Mouse (Mus musculus): ENCODE data around the gene Prdm16. TPM values are rescaled to one million over a fixed set of nuclear protein-coding genes. Genes with fewer than 3 reads are reported as not detected.

The Prdm16 gene
- polyA plus RNA-seq, 1 experiment: 0.50 TPM

GRCm38 (mm10) chr4:154639591-154640442, 3.1 kb upstream of the Prdm16 start:
- TF ChIP-seq POLR2A (IDR thresholded peaks at IDR 0.05; ENCODE audit: borderline replicate concordance, low read depth, low read length) (no peak), CTCF (IDR thresholded peaks at IDR 0.05; ENCODE audit: low read depth, low read length) (no peak)
- Histone ChIP-seq H3K4me1 (ENCODE audit: control insufficient read depth, insufficient read depth, low read length) (no peaks in the 10 kb centered on the region), H3K27ac (ENCODE audit: insufficient read depth, low read depth, low read length) (no peak overlapping the region), H3K4me3 (ENCODE audit: insufficient read depth, low read length) (no peak overlapping the region)

- Histone ChIP-seq H3K27ac (ENCODE audit: insufficient read depth, low read depth, low read length) (no peak overlapping the region), H3K4me1 (ENCODE audit: control insufficient read depth, insufficient read depth, low read length) (no peaks in the 10 kb centered on the region), H3K4me3 (ENCODE audit: insufficient read depth, low read length) (no peak overlapping the region)
- TF ChIP-seq POLR2A (IDR thresholded peaks at IDR 0.05; ENCODE audit: borderline replicate concordance, low read depth, low read length) (no peak), CTCF (IDR thresholded peaks at IDR 0.05; ENCODE audit: low read depth, low read length) (no peak)
Measured at GRCm38 (mm10) chr4:154639126-154639525, 2.5 kb upstream of the Prdm16 start.

GRCm38 (mm10) chr4:154638320-154638886, 1.7 kb upstream of the Prdm16 start:
- H3K27ac ChIP-seq (ENCODE audit: insufficient read depth, low read depth, low read length): no peak overlapping the region
- TF ChIP-seq CTCF (IDR thresholded peaks at IDR 0.05; ENCODE audit: low read depth, low read length): no peak
- no peak for TF ChIP-seq POLR2A (IDR thresholded peaks at IDR 0.05; ENCODE audit: borderline replicate concordance, low read depth, low read length)
- H3K4me1 ChIP-seq (ENCODE audit: control insufficient read depth, insufficient read depth, low read length): no peaks in the 10 kb centered on the region
- H3K4me3 ChIP-seq (ENCODE audit: insufficient read depth, low read length): no peak overlapping the region

GRCm38 (mm10) chr4:154637468-154638319, 1.0 kb upstream of the Prdm16 start:
- TF ChIP-seq POLR2A (IDR thresholded peaks at IDR 0.05; ENCODE audit: borderline replicate concordance, low read depth, low read length): no peak
- TF ChIP-seq CTCF (IDR thresholded peaks at IDR 0.05; ENCODE audit: low read depth, low read length): no peak
- H3K27ac ChIP-seq (ENCODE audit: insufficient read depth, low read depth, low read length): no peak overlapping the region
- no peak overlapping the region for H3K4me3 ChIP-seq (ENCODE audit: insufficient read depth, low read length)
- H3K4me1 ChIP-seq (ENCODE audit: control insufficient read depth, insufficient read depth, low read length): no peaks in the 10 kb centered on the region

- no peak for TF ChIP-seq CTCF (IDR thresholded peaks at IDR 0.05; ENCODE audit: low read depth, low read length)
- TF ChIP-seq POLR2A (IDR thresholded peaks at IDR 0.05; ENCODE audit: borderline replicate concordance, low read depth, low read length): no peak
- H3K4me3 ChIP-seq (ENCODE audit: insufficient read depth, low read length): peak overlapping the region; percentile 58
- no peaks in the 10 kb centered on the region for H3K4me1 ChIP-seq (ENCODE audit: control insufficient read depth, insufficient read depth, low read length)
- no peak overlapping the region for H3K27ac ChIP-seq (ENCODE audit: insufficient read depth, low read depth, low read length)
Measured at GRCm38 (mm10) chr4:154636053-154636433, 630 bp downstream of the Prdm16 start.

- no peaks in the 10 kb centered on the region for H3K4me1 ChIP-seq (ENCODE audit: control insufficient read depth, insufficient read depth, low read length)
- no peak for TF ChIP-seq POLR2A (IDR thresholded peaks at IDR 0.05; ENCODE audit: borderline replicate concordance, low read depth, low read length)
- no peak for TF ChIP-seq CTCF (IDR thresholded peaks at IDR 0.05; ENCODE audit: low read depth, low read length)
- H3K27ac ChIP-seq (ENCODE audit: insufficient read depth, low read depth, low read length): no peak overlapping the region
- H3K4me3 ChIP-seq (ENCODE audit: insufficient read depth, low read length): peak overlapping the region; percentile 58
Measured at GRCm38 (mm10) chr4:154635241-154636052, 1.2 kb downstream of the Prdm16 start.

- H3K4me3 ChIP-seq (ENCODE audit: insufficient read depth, low read length): no peak overlapping the region
- no peaks in the 10 kb centered on the region for H3K4me1 ChIP-seq (ENCODE audit: control insufficient read depth, insufficient read depth, low read length)
- TF ChIP-seq CTCF (IDR thresholded peaks at IDR 0.05; ENCODE audit: low read depth, low read length) (no peak), POLR2A (IDR thresholded peaks at IDR 0.05; ENCODE audit: borderline replicate concordance, low read depth, low read length) (no peak)
- no peak overlapping the region for H3K27ac ChIP-seq (ENCODE audit: insufficient read depth, low read depth, low read length)
Measured at GRCm38 (mm10) chr4:154634470-154635240, 2.0 kb downstream of the Prdm16 start.

- no peaks in the 10 kb centered on the region for H3K4me1 ChIP-seq (ENCODE audit: control insufficient read depth, insufficient read depth, low read length)
- no peak for TF ChIP-seq CTCF (IDR thresholded peaks at IDR 0.05; ENCODE audit: low read depth, low read length)
- no peak for TF ChIP-seq POLR2A (IDR thresholded peaks at IDR 0.05; ENCODE audit: borderline replicate concordance, low read depth, low read length)
- H3K4me3 ChIP-seq (ENCODE audit: insufficient read depth, low read length): no peak overlapping the region
- no peak overlapping the region for H3K27ac ChIP-seq (ENCODE audit: insufficient read depth, low read depth, low read length)
Measured at GRCm38 (mm10) chr4:154634001-154634400, 2.7 kb downstream of the Prdm16 start.

Measured in bone marrow macrophage, adult 2 months (primary cell).